16 mouse cellular contexts compared by ENCODE assay signal in genomic region chr2:152757478-152757877, GRCm38 (mm10). TPM values are rescaled to one million over a fixed set of nuclear protein-coding genes. Genes with fewer than 3 reads are reported as not detected.
A peak's percentile ranks its signal among the peaks of the same experiment; 100 is the strongest.
DNase-seq lines count a peak whose midpoint lies in the region; ATAC-seq and TF ChIP-seq lines count a peak whose summit lies in the region.
"Had no signal": no experiment of that assay in that cellular context is flagged by ENCODE, and none has a peak within 500 bp of the region (broad histone marks: within the 10 kb centered on the region; RNA-seq: fewer than 3 reads in every experiment).

No protein-coding gene starts in this region.

- H3K9ac ChIP-seq in hindbrain, embryonic 15.5 days = no peak overlapping the region
- H3K9ac ChIP-seq in hindbrain, embryonic 11.5 days (ENCODE audit: low read depth, low read length) = no peak overlapping the region
- H3K9ac ChIP-seq: embryonic facial prominence, embryonic 13.5 days; hindbrain, embryonic 14.5 days; midbrain, embryonic 12.5 days had no signal

- no peak overlapping the region for H3K4me2 ChIP-seq in hindbrain, embryonic 15.5 days
- no peak overlapping the region for H3K4me2 ChIP-seq in hindbrain, embryonic 11.5 days (replicated peaks; ENCODE audit: low read depth, low read length)
- H3K4me2 ChIP-seq: embryonic facial prominence, embryonic 13.5 days; hindbrain, embryonic 14.5 days; midbrain, embryonic 12.5 days had no signal

- no peaks in the 10 kb centered on the region for H3K36me3 ChIP-seq in hindbrain, embryonic 15.5 days
- no peaks in the 10 kb centered on the region for H3K36me3 ChIP-seq in hindbrain, embryonic 11.5 days (ENCODE audit: control insufficient read depth, insufficient read depth, low read length)
- no peaks in the 10 kb centered on the region for H3K36me3 ChIP-seq in embryonic facial prominence, embryonic 10.5 days (replicated peaks)
- H3K36me3 ChIP-seq: embryonic facial prominence, embryonic 13.5 days; midbrain, embryonic 12.5 days had no signal

- WGBS in hindbrain, embryonic 15.5 days = 66% methylated on average over 2 of the region's 2 CpGs
- WGBS in hindbrain, embryonic 11.5 days = 58% methylated on average over 2 of the region's 2 CpGs
- 59% methylated on average over 2 of the region's 2 CpGs for WGBS in embryonic facial prominence, embryonic 10.5 days

- 0 out of 2 replicates have a peak, but pooled peaks have one; percentile 36 for ATAC-seq in hindbrain, embryonic 15.5 days (ENCODE audit: low FRiP score, low read depth)
- no peak for ATAC-seq in hindbrain, embryonic 11.5 days (ENCODE audit: low FRiP score)
- ATAC-seq: intestine, postnatal 0 days had no signal

- H3K27ac ChIP-seq in hindbrain, embryonic 15.5 days (replicated peaks) = no peak overlapping the region
- H3K27ac ChIP-seq in hindbrain, embryonic 11.5 days (ENCODE audit: low read depth, low read length) = no peak overlapping the region
- 0 out of 2 replicates have a peak overlapping the region, but pooled peaks have one; percentile 10 for H3K27ac ChIP-seq in embryonic facial prominence, embryonic 10.5 days (replicated peaks)
- H3K27ac ChIP-seq: embryonic facial prominence, embryonic 13.5 days; hindbrain, embryonic 14.5 days; midbrain, embryonic 12.5 days had no signal

- DNase-seq in hindbrain, embryonic 11.5 days (ENCODE audit: low spot score) = no peak
- DNase-seq in brain, embryonic 14.5 days (ENCODE audit: low read depth) = peak; percentile 48
- DNase-seq in cerebellum, adult 8-10 months = peak; percentile 55
- DNase-seq in embryonic facial prominence, embryonic 10.5 days (ENCODE audit: low spot score) = no peak
- no peak for DNase-seq in kidney, adult 11 months
- no peak for DNase-seq in kidney, postnatal 25 days
- DNase-seq: adrenal gland, postnatal 25 days; gastrocnemius, postnatal 36 days; layer of hippocampus, postnatal 36 days; liver; thymus, adult 2 months had no signal

- no peak overlapping the region for H3K4me3 ChIP-seq in hindbrain, embryonic 15.5 days
- no peak overlapping the region for H3K4me3 ChIP-seq in hindbrain, embryonic 11.5 days (ENCODE audit: low read depth, low read length)
- H3K4me3 ChIP-seq in embryonic facial prominence, embryonic 10.5 days = no peak overlapping the region
- H3K4me3 ChIP-seq: embryonic facial prominence, embryonic 13.5 days; midbrain, embryonic 12.5 days had no signal

- H3K4me1 ChIP-seq in hindbrain, embryonic 15.5 days (replicated peaks) = peaks cover 21% of the 10 kb centered on the region
- peaks cover 11% of the 10 kb centered on the region for H3K4me1 ChIP-seq in hindbrain, embryonic 11.5 days (replicated peaks; ENCODE audit: control insufficient read depth, insufficient read depth, low read length)
- peaks cover 29% of the 10 kb centered on the region for H3K4me1 ChIP-seq in embryonic facial prominence, embryonic 10.5 days

- H3K9me3 ChIP-seq in hindbrain, embryonic 15.5 days = no peaks in the 10 kb centered on the region
- no peaks in the 10 kb centered on the region for H3K9me3 ChIP-seq in hindbrain, embryonic 11.5 days (ENCODE audit: control insufficient read depth, low read length)
- no peaks in the 10 kb centered on the region for H3K9me3 ChIP-seq in embryonic facial prominence, embryonic 10.5 days
- H3K9me3 ChIP-seq: embryonic facial prominence, embryonic 13.5 days; midbrain, embryonic 12.5 days had no signal

- TF ChIP-seq POLR2A in brain, embryonic 14.5 days (IDR thresholded peaks at IDR 0.05; ENCODE audit: borderline replicate concordance, extremely low read depth, insufficient read depth, insufficient read length, poor library complexity, severe bottlenecking) = no peak

- no peak for TF ChIP-seq CTCF in brain, embryonic 14.5 days (IDR thresholded peaks at IDR 0.05; ENCODE audit: borderline replicate concordance, extremely low read depth, insufficient read depth, insufficient read length)

- H3K27me3 ChIP-seq in hindbrain, embryonic 15.5 days = 0 out of 2 replicates have a peak, but pooled peaks cover 5% of the 10 kb centered on the region
- no peaks in the 10 kb centered on the region for H3K27me3 ChIP-seq in hindbrain, embryonic 11.5 days (ENCODE audit: control insufficient read depth, insufficient read depth, low read length)
- peaks cover 51% of the 10 kb centered on the region for H3K27me3 ChIP-seq in embryonic facial prominence, embryonic 10.5 days (replicated peaks; ENCODE audit: low read depth, poor library complexity, severe bottlenecking)
- H3K27me3 ChIP-seq: embryonic facial prominence, embryonic 13.5 days had no signal

RNA-seq across cellular contexts. Expression of gene Cox4i2, which starts 3.5 kb away (rescaled TPM):
- polyA plus RNA-seq in hindbrain, embryonic 15.5 days (2015; fragmentation: Nextera tagmentation; extraction: Ambion mirVana) = 6.3 TPM in 2 replicates
- 4.1 and 4.4 TPM in 2 replicates for polyA plus RNA-seq in hindbrain, embryonic 11.5 days (2014; fragmentation: Nextera tagmentation; extraction: Ambion mirVana)
- 4.3 and 4.8 TPM in 2 replicates for polyA plus RNA-seq in brain, embryonic 14.5 days (2012; rRNA removed)
- polyA plus RNA-seq in embryonic facial prominence, embryonic 10.5 days (2016; fragmentation: Nextera tagmentation; extraction: Ambion mirVana) = 9.9 and 10.1 TPM in 2 replicates

RNA-seq across cellular contexts. Expression of gene Id1, which starts 21.4 kb away (rescaled TPM):
- 55.3 and 57.5 TPM in 2 replicates for polyA plus RNA-seq in hindbrain, embryonic 15.5 days (2015; fragmentation: Nextera tagmentation; extraction: Ambion mirVana)
- polyA plus RNA-seq in hindbrain, embryonic 11.5 days (2014; fragmentation: Nextera tagmentation; extraction: Ambion mirVana) = 166 and 168 TPM in 2 replicates
- 126 TPM in 2 replicates for polyA plus RNA-seq in brain, embryonic 14.5 days (2012; rRNA removed)
- polyA plus RNA-seq in embryonic facial prominence, embryonic 10.5 days (2016; fragmentation: Nextera tagmentation; extraction: Ambion mirVana) = 161 and 182 TPM in 2 replicates

Comparison
In these comparisons a context has a peak if more than half of its experiments do, and no peak if none do; other contexts are left out.
1. DNase-seq: peak in brain, embryonic 14.5 days (single experiment) and cerebellum, adult 8-10 months (single experiment); none in hindbrain, embryonic 11.5 days (single experiment), embryonic facial prominence, embryonic 10.5 days (single experiment), kidney, adult 11 months (single experiment) and kidney, postnatal 25 days (0 of 2).